Mouse (Mus musculus): Measurements from ENCODE around the gene Lgals4.
A peak's percentile ranks its signal among the peaks of the same experiment; 100 is the strongest.
"Not testable (repeated sequence)": the region's sequence is repeated elsewhere in the genome, so short reads cannot be mapped to it uniquely, and the experiment has no call there.

The Lgals4 gene

GRCm38 (mm10) chr7:28867508-28868340, 34.1 kb downstream of the Lgals4 start:
- peak; percentile 82 to 86 for DNase-seq

- no peak for DNase-seq
Measured at GRCm38 (mm10) chr7:28870901-28871664, 37.4 kb downstream of the Lgals4 start.

DNA sequence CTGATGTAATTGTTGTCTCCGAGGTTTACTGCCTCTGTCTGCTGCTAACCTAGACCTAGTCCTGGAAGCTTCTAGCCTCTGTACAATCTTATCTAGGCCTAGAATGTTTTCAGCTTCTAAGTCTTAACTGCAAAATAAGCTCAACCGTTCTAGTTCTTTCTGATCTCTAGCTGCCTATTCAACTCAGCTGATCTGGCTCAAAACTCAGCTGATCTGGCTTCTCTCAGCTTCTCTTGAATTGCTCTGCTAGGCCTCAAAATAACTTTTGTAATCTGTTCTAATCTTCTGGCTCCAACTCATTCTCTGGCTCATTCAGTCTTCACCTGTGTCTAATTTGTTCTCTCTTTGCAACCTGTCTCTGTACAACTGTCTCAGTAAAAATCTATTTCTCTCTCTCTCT, 40.9 kb downstream of the Lgals4 start:
- DNase-seq: no peak

DNA sequence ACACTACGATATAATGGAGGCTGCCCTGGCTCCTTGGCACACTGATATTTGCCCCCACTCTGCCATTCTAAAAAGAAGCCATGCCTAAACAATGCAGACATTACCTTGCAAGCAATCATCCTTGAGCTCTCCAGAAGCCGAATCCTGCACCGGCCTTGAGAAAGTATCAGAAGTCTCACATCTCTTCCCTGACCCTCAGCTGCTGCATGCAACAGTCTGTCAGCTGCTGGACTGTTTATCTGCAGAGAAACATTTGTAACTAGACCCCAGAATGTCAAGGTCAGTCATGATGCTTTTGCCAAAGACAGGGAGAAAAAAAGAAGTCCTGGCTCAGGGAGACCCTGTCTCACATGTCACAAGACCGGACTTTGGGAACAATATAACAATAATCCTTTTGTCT, 42.4 kb downstream of the Lgals4 start:
- no peak for DNase-seq

- no peak for DNase-seq
Measured at GRCm38 (mm10) chr7:28877155-28877554, 43.5 kb downstream of the Lgals4 start.

GRCm38 (mm10) chr7:28877856-28878255, 44.2 kb downstream of the Lgals4 start:
- DNase-seq: no peak

- DNase-seq: no peak
Measured at GRCm38 (mm10) chr7:28879606-28880005, 46.0 kb downstream of the Lgals4 start.

DNA sequence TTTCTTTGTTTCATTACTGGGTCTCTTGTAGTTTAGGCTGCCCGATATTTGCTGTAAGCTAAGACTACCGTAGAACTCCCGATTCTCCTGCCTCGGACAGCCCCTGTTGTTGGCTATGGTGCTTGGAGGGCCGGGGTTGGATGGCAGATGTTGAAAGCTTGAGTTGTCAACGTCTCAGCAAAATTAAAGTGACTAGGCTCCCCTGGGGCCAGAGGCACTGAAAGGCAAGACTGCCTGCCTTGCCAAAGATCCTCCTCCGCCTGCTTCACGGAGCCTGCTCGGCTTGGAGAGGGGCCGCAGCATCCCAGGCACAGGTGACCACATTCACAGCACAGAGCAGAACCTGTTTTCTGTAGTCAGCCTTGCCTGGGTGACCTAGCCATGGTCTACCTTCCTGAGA, 46.9 kb downstream of the Lgals4 start:
- peak in 1 of 2 experiments; percentile 9 for DNase-seq

DNA sequence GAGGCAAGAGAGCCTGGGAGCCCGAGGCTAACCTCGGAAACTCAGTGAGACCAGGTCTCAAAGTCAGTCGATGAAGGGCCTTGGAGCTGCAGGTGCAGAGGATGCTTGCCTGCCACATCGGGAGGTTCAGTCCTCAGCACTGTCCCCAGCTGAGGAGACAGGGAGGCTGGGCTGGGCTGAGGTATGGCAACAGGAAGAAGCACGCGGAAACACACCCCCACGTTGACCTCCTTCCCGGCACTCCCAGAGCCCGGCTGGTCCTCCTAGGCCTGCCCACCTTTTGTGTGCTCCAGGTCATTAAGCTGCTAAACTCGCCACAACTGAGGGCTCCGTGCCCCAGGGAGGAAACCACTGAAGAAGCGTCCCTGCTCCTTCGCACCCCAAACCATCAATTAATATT, 47.5 kb downstream of the Lgals4 start, which contains the start of gene Capn12:
Capn12 (plus strand) TSS at position 224 of the 400 bp plus-strand sequence.
- DNase-seq: peak in 1 of 2 experiments; percentile 2

- peak in 1 of 2 experiments; percentile 1 for DNase-seq
Measured at GRCm38 (mm10) chr7:28883039-28883438, 49.4 kb downstream of the Lgals4 start.

DNA sequence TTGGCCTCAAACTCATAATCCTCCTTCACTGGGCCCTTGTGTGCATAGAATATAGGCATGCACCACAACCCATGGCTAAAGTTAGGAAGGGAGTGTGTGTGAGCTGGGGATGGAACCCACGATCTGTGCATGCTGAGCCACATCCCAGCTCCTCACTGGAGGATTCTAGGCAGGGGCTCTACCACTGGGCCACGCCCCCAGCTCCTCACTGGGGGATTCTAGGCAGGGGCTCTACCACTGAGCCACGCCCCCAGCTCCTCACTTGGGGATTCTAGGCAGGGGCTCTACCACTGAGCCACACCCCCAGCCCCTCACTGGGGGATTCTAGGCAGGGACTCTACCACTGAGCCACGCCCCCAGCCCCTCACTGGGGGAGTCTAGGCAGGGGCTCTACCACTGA, 50.0 kb downstream of the Lgals4 start:
- DNase-seq: not testable (repeated sequence)

DNA sequence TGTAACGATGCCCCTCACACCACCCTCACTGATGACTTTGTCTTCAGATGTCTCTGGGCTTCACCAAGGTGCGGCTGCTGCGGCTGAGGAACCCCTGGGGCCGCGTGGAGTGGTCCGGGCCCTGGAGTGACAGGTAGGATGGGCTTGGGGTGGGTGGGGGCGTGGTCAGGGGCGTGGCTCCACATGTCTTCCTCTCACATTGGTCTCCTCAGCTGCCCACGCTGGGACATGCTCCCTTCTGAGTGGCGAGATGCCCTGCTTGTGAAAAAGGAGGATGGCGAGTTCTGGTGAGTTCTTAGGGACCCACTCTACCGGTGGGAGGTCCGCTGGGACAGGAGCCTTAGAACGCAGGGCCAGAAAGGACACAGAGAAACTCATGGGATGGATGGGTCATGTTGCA, 52.8 kb downstream of the Lgals4 start:
- no peak for DNase-seq

DNA sequence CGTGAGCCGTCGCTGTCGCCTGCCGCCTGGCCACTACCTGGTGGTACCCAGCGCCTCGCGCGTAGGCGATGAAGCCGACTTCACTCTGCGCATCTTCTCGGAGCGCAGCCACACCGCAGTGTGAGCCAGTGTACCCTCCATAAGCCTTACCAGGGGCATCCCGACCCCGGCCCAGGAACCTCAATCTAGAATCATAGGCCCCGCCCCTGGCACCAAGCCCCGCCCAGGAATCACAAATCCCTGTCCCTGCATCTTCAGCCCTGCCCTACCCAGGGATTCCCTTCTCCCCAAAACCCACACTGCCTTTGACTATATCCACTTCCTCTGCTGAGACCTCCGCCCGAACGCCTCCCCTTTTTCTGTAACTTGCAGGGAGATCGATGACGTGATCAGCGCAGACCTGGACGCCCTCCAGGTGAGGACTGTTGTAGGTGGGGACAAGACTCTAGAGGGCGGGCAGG, 55.1 kb downstream of the Lgals4 start:
- peak; percentile 51 to 69 for DNase-seq
